Mouse (Mus musculus): ENCODE measurements around the gene Grhpr. TPM values are rescaled to one million over a fixed set of nuclear protein-coding genes. Genes with fewer than 3 reads are reported as not detected.
"Not testable (repeated sequence)": the region's sequence is repeated elsewhere in the genome, so short reads cannot be mapped to it uniquely, and the experiment has no call there.

Gene Grhpr
- polyA plus RNA-seq, 1 experiment from 2014 or later, result 43.2 TPM

GRCm38 (mm10) chr4:45034693-45035628, 53.8 kb downstream of the Grhpr start:
- Histone ChIP-seq H3K4me2 (replicated peaks) (no peak overlapping the region), H3K36me3 (peaks cover 74% of the 10 kb centered on the region), H3K9ac (no peak overlapping the region), H3K27me3 (no peaks in the 10 kb centered on the region), H3K4me1 (no peaks in the 10 kb centered on the region), H3K9me3 (replicated peaks) (no peaks in the 10 kb centered on the region), H3K27ac (no peak overlapping the region), H3K4me3 (no peak overlapping the region)
- WGBS, result 76% methylated on average over 15 of the region's 16 CpGs
- ATAC-seq (ENCODE audit: low FRiP score), result no peak

GRCm38 (mm10) chr4:45036048-45036447, 54.9 kb downstream of the Grhpr start:
- WGBS, result 95% methylated on average over 10 of the region's 10 CpGs
- H3K36me3 ChIP-seq, result peaks cover 74% of the 10 kb centered on the region
- no peak overlapping the region for H3K4me3 ChIP-seq
- no peak for ATAC-seq (ENCODE audit: low FRiP score)
- no peaks in the 10 kb centered on the region for H3K9me3 ChIP-seq (replicated peaks)
- H3K27ac ChIP-seq, result no peak overlapping the region
- H3K4me1 ChIP-seq, result no peaks in the 10 kb centered on the region
- no peak overlapping the region for H3K9ac ChIP-seq
- no peaks in the 10 kb centered on the region for H3K27me3 ChIP-seq
- H3K4me2 ChIP-seq (replicated peaks), result no peak overlapping the region

GRCm38 (mm10) chr4:45036571-45036970, 55.4 kb downstream of the Grhpr start:
- Histone ChIP-seq H3K4me2 (replicated peaks) (no peak overlapping the region), H3K9ac (no peak overlapping the region), H3K27ac (no peak overlapping the region), H3K36me3 (peaks cover 74% of the 10 kb centered on the region), H3K27me3 (no peaks in the 10 kb centered on the region), H3K4me3 (no peak overlapping the region), H3K4me1 (no peaks in the 10 kb centered on the region), H3K9me3 (replicated peaks) (no peaks in the 10 kb centered on the region)
- ATAC-seq (ENCODE audit: low FRiP score), result no peak
- 86% methylated on average over 5 of the region's 5 CpGs for WGBS

GRCm38 (mm10) chr4:45037455-45038410, 56.5 kb downstream of the Grhpr start:
- H3K9me3 ChIP-seq (replicated peaks), result no peaks in the 10 kb centered on the region
- no peak for ATAC-seq (ENCODE audit: low FRiP score)
- 94% methylated on average over 13 of the region's 13 CpGs for WGBS
- H3K27ac ChIP-seq, result no peak overlapping the region
- H3K36me3 ChIP-seq, result peaks cover 69% of the 10 kb centered on the region
- H3K4me1 ChIP-seq, result no peaks in the 10 kb centered on the region
- no peak overlapping the region for H3K9ac ChIP-seq
- no peaks in the 10 kb centered on the region for H3K27me3 ChIP-seq
- H3K4me3 ChIP-seq, result no peak overlapping the region
- no peak overlapping the region for H3K4me2 ChIP-seq (replicated peaks)

GRCm38 (mm10) chr4:45038879-45039278, 57.7 kb downstream of the Grhpr start:
- not testable (repeated sequence) for H3K4me2 ChIP-seq (replicated peaks); H3K9ac ChIP-seq; H3K4me1 ChIP-seq; ATAC-seq (ENCODE audit: low FRiP score); H3K27ac ChIP-seq; H3K27me3 ChIP-seq; H3K4me3 ChIP-seq; H3K9me3 ChIP-seq (replicated peaks)
- WGBS, result 56% methylated on average over 8 of the region's 8 CpGs
- H3K36me3 ChIP-seq, result peaks cover 69% of the 10 kb centered on the region

GRCm38 (mm10) chr4:45039546-45039945, 58.4 kb downstream of the Grhpr start:
- not testable (repeated sequence) for H3K27me3 ChIP-seq; H3K4me2 ChIP-seq (replicated peaks); H3K4me1 ChIP-seq; ATAC-seq (ENCODE audit: low FRiP score); H3K27ac ChIP-seq; H3K4me3 ChIP-seq; H3K9ac ChIP-seq; H3K9me3 ChIP-seq (replicated peaks)
- WGBS, result 92% methylated on average over 7 of the region's 7 CpGs
- H3K36me3 ChIP-seq, result peaks cover 70% of the 10 kb centered on the region

Other genes with a start within 250 kb of the Grhpr start
- gene Zcchc7, start 225.5 kb upstream of the Grhpr start, polyA plus RNA-seq (2016; fragmentation: Nextera tagmentation; extraction: Ambion mirVana), result 34.4 and 34.6 TPM in 2 replicates
- gene Zbtb5, start 31.0 kb downstream of the Grhpr start, polyA plus RNA-seq (2016; fragmentation: Nextera tagmentation; extraction: Ambion mirVana), result 51.0 and 53.1 TPM in 2 replicates
- gene Polr1e, start 37.2 kb downstream of the Grhpr start, polyA plus RNA-seq (2016; fragmentation: Nextera tagmentation; extraction: Ambion mirVana), result 38.6 and 46.9 TPM in 2 replicates
- gene Fbxo10, start 103.2 kb downstream of the Grhpr start, polyA plus RNA-seq (2016; fragmentation: Nextera tagmentation; extraction: Ambion mirVana), result 17.5 and 17.6 TPM in 2 replicates
- gene Tomm5, start 126.7 kb downstream of the Grhpr start, polyA plus RNA-seq (2016; fragmentation: Nextera tagmentation; extraction: Ambion mirVana), result 137 and 148 TPM in 2 replicates
- gene Frmpd1, start 203.5 kb downstream of the Grhpr start, polyA plus RNA-seq (2016; fragmentation: Nextera tagmentation; extraction: Ambion mirVana), result 2.0 and 2.5 TPM in 2 replicates